Mouse (Mus musculus): ENCODE measurements at regions not wholly inside any gene's neighbourhood (a gene's known extent, or its start where the extent isn't known, plus 50 kb on each side); places are given as distances from the start of the nearest gene placed in this dataset.

GRCm38 (mm10) chr14:86453142-86453541 lies 687.9 kb downstream of the Diaph3 start:
- TF ChIP-seq CTCF (IDR thresholded peaks at IDR 0.05; ENCODE audit: low read depth) (no peak), EP300 (IDR thresholded peaks at IDR 0.05; ENCODE audit: low read depth) (no peak)
